Mouse (Mus musculus): ENCODE data around the gene Chmp6. TPM values are rescaled to one million over a fixed set of nuclear protein-coding genes. Genes with fewer than 3 reads are reported as not detected.

Gene Chmp6
- total and polyA plus RNA-seq, 3 experiments: 50.3 to 70.6 (median 59.7) TPM

GRCm38 (mm10) chr11:119905794-119906193 is 7.4 kb upstream of the Chmp6 start:
- H3K79me2 ChIP-seq (replicated peaks; ENCODE audit: control insufficient read depth, extremely low read depth, insufficient read depth, poor library complexity, severe bottlenecking): no peaks in the 10 kb centered on the region
- no peak overlapping the region for H3K4me3 ChIP-seq (replicated peaks in 1 of 3; ENCODE audit: low read depth in 2 of 3, low read length in 2 of 3, poor library complexity in 1 of 3)
- H3K9me3 ChIP-seq (replicated peaks; ENCODE audit: low read length): peaks cover under 1% of the 10 kb centered on the region
- peaks cover 0 to under 1% of the 10 kb centered on the region in 2 experiments for H3K36me3 ChIP-seq (replicated peaks in 1 of 2; ENCODE audit: control insufficient read depth in 1 of 2, insufficient read depth in 1 of 2, low read length in 1 of 2)
- in situ Hi-C loops (cut with MboI; ENCODE audit: low pct_ligation_motif_present, low pct_unique_long_range_greater_than_20kb, low sequenced_read_pairs) (no loop called here), dilution Hi-C loops (cut with MboI; ENCODE audit: extremely low pct_ligation_motif_present, extremely low pct_unique_long_range_greater_than_20kb, low sequenced_read_pairs) (no loop called here)
- H3K27me3 ChIP-seq (replicated peaks): peaks cover 30% of the 10 kb centered on the region
- TF ChIP-seq MAFK (IDR thresholded peaks at IDR 0.05; ENCODE audit: insufficient replicate concordance, low read length) (no peak), ZC3H11A (IDR thresholded peaks at IDR 0.05; ENCODE audit: low read depth, low read length) (no peak), JUND (conservative IDR thresholded peaks at IDR 0.05; ENCODE audit: low read depth, low read length) (no peak), ZMIZ1 (IDR thresholded peaks at IDR 0.05; ENCODE audit: low read depth, low read length) (no peak), ZNF384 (IDR thresholded peaks at IDR 0.05; ENCODE audit: low read depth, low read length) (no peak), SIN3A (IDR thresholded peaks at IDR 0.05; ENCODE audit: low read length) (no peak)
- H3K9ac ChIP-seq (ENCODE audit: insufficient read depth, low read depth): no peak overlapping the region
- no peak overlapping the region for H3K4me2 ChIP-seq (ENCODE audit: insufficient read depth, low read depth, poor library complexity, severe bottlenecking)
- no peak overlapping the region for H3K27ac ChIP-seq (ENCODE audit: insufficient read depth, low read depth)
- no peak for DNase-seq (ENCODE audit: extremely low read depth)
- H3K4me1 ChIP-seq (ENCODE audit: control insufficient read depth in 1 of 2, insufficient read depth in 2 of 2): peaks cover 0 to 11% of the 10 kb centered on the region in 2 experiments; a peak in 2 of 4 replicates

GRCm38 (mm10) chr11:119907006-119907650 is 6.1 kb upstream of the Chmp6 start:
- Histone ChIP-seq H3K36me3 (replicated peaks in 1 of 2; ENCODE audit: control insufficient read depth in 1 of 2, insufficient read depth in 1 of 2, low read length in 1 of 2) (no peaks in the 10 kb centered on the region), H3K9me3 (replicated peaks; ENCODE audit: low read length) (peaks cover 3% of the 10 kb centered on the region), H3K4me3 (replicated peaks in 1 of 3; ENCODE audit: low read depth in 2 of 3, low read length in 2 of 3, poor library complexity in 1 of 3) (no peak overlapping the region), H3K27me3 (replicated peaks) (peaks cover 30% of the 10 kb centered on the region), H3K9ac (ENCODE audit: insufficient read depth, low read depth) (no peak overlapping the region), H3K79me2 (replicated peaks; ENCODE audit: control insufficient read depth, extremely low read depth, insufficient read depth, poor library complexity, severe bottlenecking) (no peaks in the 10 kb centered on the region), H3K4me2 (ENCODE audit: insufficient read depth, low read depth, poor library complexity, severe bottlenecking) (no peak overlapping the region), H3K27ac (ENCODE audit: insufficient read depth, low read depth) (no peak overlapping the region), H3K4me1 (ENCODE audit: control insufficient read depth in 1 of 2, insufficient read depth in 2 of 2) (peaks cover 0 to 12% of the 10 kb centered on the region in 2 experiments; a peak in 2 of 4 replicates)
- TF ChIP-seq E2F4 (IDR thresholded peaks at IDR 0.05; ENCODE audit: insufficient replicate concordance, low read depth, low read length) (no peak), ZKSCAN1 (IDR thresholded peaks at IDR 0.05; ENCODE audit: borderline replicate concordance, low read depth, low read length) (no peak), MAX (IDR thresholded peaks at IDR 0.05; ENCODE audit: low read length) (no peak), CTCF (conservative IDR thresholded peaks at IDR 0.05 in 1 of 2, IDR thresholded peaks at IDR 0.05 in 1 of 2; ENCODE audit: low read depth in 2 of 2, low read length in 2 of 2) (no peak), EP300 (IDR thresholded peaks at IDR 0.05; ENCODE audit: low read length) (no peak), RAD21 (IDR thresholded peaks at IDR 0.05; ENCODE audit: low read depth, low read length) (no peak), ZNF384 (IDR thresholded peaks at IDR 0.05; ENCODE audit: low read depth, low read length) (no peak), JUN (IDR thresholded peaks at IDR 0.05; ENCODE audit: insufficient read depth, low read depth, low read length) (no peak), TBP (conservative IDR thresholded peaks at IDR 0.05; ENCODE audit: low read depth, low read length) (no peak), ELF1 (IDR thresholded peaks at IDR 0.05; ENCODE audit: low read depth, low read length) (no peak), JUND (conservative IDR thresholded peaks at IDR 0.05; ENCODE audit: low read depth, low read length) (no peak)
- dilution Hi-C loops (cut with MboI; ENCODE audit: extremely low pct_ligation_motif_present, extremely low pct_unique_long_range_greater_than_20kb, low sequenced_read_pairs): no loop called here
- in situ Hi-C loops (cut with MboI; ENCODE audit: low pct_ligation_motif_present, low pct_unique_long_range_greater_than_20kb, low sequenced_read_pairs): no loop called here
- no peak for DNase-seq (ENCODE audit: extremely low read depth)
